Comparison of ENCODE assay signal across 21 mouse cellular contexts in genomic region chr12:40622926-40623325, GRCm38 (mm10).
DNase-seq lines count a peak whose midpoint lies in the region; ATAC-seq and TF ChIP-seq lines count a peak whose summit lies in the region.
"Had no signal": no experiment of that assay in that cellular context is flagged by ENCODE, and none has a peak within 500 bp of the region (broad histone marks: within the 10 kb centered on the region; RNA-seq: fewer than 3 reads in every experiment).

No protein-coding gene starts in this region.

- no peaks in the 10 kb centered on the region for H3K27me3 ChIP-seq in forebrain, embryonic 16.5 days (replicated peaks; ENCODE audit: control insufficient read depth, insufficient read depth, low read length)
- H3K27me3 ChIP-seq in forebrain, postnatal 0 days (ENCODE audit: insufficient read depth, low read length), result no peaks in the 10 kb centered on the region
- no peaks in the 10 kb centered on the region for H3K27me3 ChIP-seq in neural tube, embryonic 14.5 days (ENCODE audit: control insufficient read depth, insufficient read depth, low read length)
- H3K27me3 ChIP-seq in neural tube, embryonic 15.5 days (replicated peaks), result no peaks in the 10 kb centered on the region
- H3K27me3 ChIP-seq: limb, embryonic 15.5 days; stomach, embryonic 15.5 days had no signal

- no peak overlapping the region for H3K9ac ChIP-seq in forebrain, embryonic 16.5 days (replicated peaks; ENCODE audit: low read depth, low read length)
- H3K9ac ChIP-seq in forebrain, postnatal 0 days, result no peak overlapping the region
- H3K9ac ChIP-seq in neural tube, embryonic 14.5 days (replicated peaks; ENCODE audit: low read depth, low read length), result no peak overlapping the region
- H3K9ac ChIP-seq in neural tube, embryonic 15.5 days (replicated peaks), result no peak overlapping the region
- H3K9ac ChIP-seq: limb, embryonic 15.5 days; stomach, embryonic 15.5 days had no signal

- no peak for DNase-seq in forebrain, postnatal 0 days
- DNase-seq in left cerebral cortex, postnatal 4 days, result peak; percentile 12
- no peak for DNase-seq in left cerebral cortex, postnatal 36 days (ENCODE audit: low spot score in 2 of 2)
- DNase-seq in right cerebral cortex, postnatal 36 days (ENCODE audit: low spot score in 2 of 2), result no peak
- DNase-seq: adrenal gland, postnatal 25 days; B cell, adult 2 months; cerebellum, adult 11-12 months; cerebellum, postnatal 25 days; embryo, embryonic 11 days; gastrocnemius, postnatal 36 days; kidney, adult 2 months; kidney, postnatal 14 days; lung, postnatal 10 days; right cerebral cortex, postnatal 25 days; thymus, adult 18-20 months; thymus, postnatal 4 days had no signal

- H3K4me2 ChIP-seq in forebrain, embryonic 16.5 days (ENCODE audit: low read length), result no peak overlapping the region
- no peak overlapping the region for H3K4me2 ChIP-seq in forebrain, postnatal 0 days (ENCODE audit: low read depth)
- no peak overlapping the region for H3K4me2 ChIP-seq in neural tube, embryonic 14.5 days (ENCODE audit: low read depth, low read length)
- H3K4me2 ChIP-seq in neural tube, embryonic 15.5 days, result no peak overlapping the region
- H3K4me2 ChIP-seq: limb, embryonic 15.5 days; stomach, embryonic 15.5 days had no signal

- ATAC-seq in forebrain, embryonic 16.5 days, result peak; percentile 45; the same call in 1 of the 2 replicates
- ATAC-seq in forebrain, postnatal 0 days, result no peak
- peak; percentile 42; the same call in 1 of the 2 replicates for ATAC-seq in neural tube, embryonic 14.5 days (ENCODE audit: low read depth)
- ATAC-seq in neural tube, embryonic 15.5 days (ENCODE audit: low FRiP score), result no peak

- H3K4me1 ChIP-seq in forebrain, embryonic 16.5 days (replicated peaks; ENCODE audit: control insufficient read depth, insufficient read depth, low read length), result no peaks in the 10 kb centered on the region
- no peaks in the 10 kb centered on the region for H3K4me1 ChIP-seq in forebrain, postnatal 0 days (ENCODE audit: insufficient read depth)
- H3K4me1 ChIP-seq in neural tube, embryonic 14.5 days (ENCODE audit: control insufficient read depth, insufficient read depth, low read length), result peaks cover 3% of the 10 kb centered on the region; the same call in 1 of the 2 replicates
- peaks cover 10% of the 10 kb centered on the region; the same call in 1 of the 2 replicates for H3K4me1 ChIP-seq in neural tube, embryonic 15.5 days
- H3K4me1 ChIP-seq: limb, embryonic 15.5 days; stomach, embryonic 15.5 days had no signal

- intact Hi-C loops in left cerebral cortex, postnatal 4 days (cut with DNase I), result no loop called here
- intact Hi-C loops in left cerebral cortex, postnatal 36 days (cut with DNase I), result no loop called here

- H3K27ac ChIP-seq in forebrain, embryonic 16.5 days (ENCODE audit: low read length), result no peak overlapping the region
- no peak overlapping the region for H3K27ac ChIP-seq in forebrain, postnatal 0 days (ENCODE audit: low read depth, low read length)
- H3K27ac ChIP-seq in neural tube, embryonic 14.5 days (ENCODE audit: low read depth, low read length), result no peak overlapping the region
- no peak overlapping the region for H3K27ac ChIP-seq in neural tube, embryonic 15.5 days (replicated peaks)
- H3K27ac ChIP-seq: limb, embryonic 15.5 days; stomach, embryonic 15.5 days had no signal

- peaks cover 3% of the 10 kb centered on the region; the same call in 1 of the 2 replicates for H3K36me3 ChIP-seq in forebrain, embryonic 16.5 days (ENCODE audit: control insufficient read depth, insufficient read depth)
- 0 out of 2 replicates have a peak, but pooled peaks cover 4% of the 10 kb centered on the region for H3K36me3 ChIP-seq in forebrain, postnatal 0 days (ENCODE audit: insufficient read depth)
- H3K36me3 ChIP-seq in neural tube, embryonic 14.5 days (ENCODE audit: control insufficient read depth, insufficient read depth, low read length), result no peaks in the 10 kb centered on the region
- no peaks in the 10 kb centered on the region for H3K36me3 ChIP-seq in neural tube, embryonic 15.5 days
- H3K36me3 ChIP-seq: limb, embryonic 15.5 days; stomach, embryonic 15.5 days had no signal

- H3K4me3 ChIP-seq in forebrain, embryonic 16.5 days (replicated peaks; ENCODE audit: low read length), result no peak overlapping the region
- no peak overlapping the region for H3K4me3 ChIP-seq in forebrain, postnatal 0 days (ENCODE audit: low read depth, low read length)
- no peak overlapping the region for H3K4me3 ChIP-seq in neural tube, embryonic 14.5 days (ENCODE audit: low read depth, low read length)
- H3K4me3 ChIP-seq in neural tube, embryonic 15.5 days (replicated peaks), result no peak overlapping the region
- H3K4me3 ChIP-seq: limb, embryonic 15.5 days; stomach, embryonic 15.5 days had no signal

- no peaks in the 10 kb centered on the region for H3K9me3 ChIP-seq in forebrain, embryonic 16.5 days (ENCODE audit: control insufficient read depth, low read length)
- no peaks in the 10 kb centered on the region for H3K9me3 ChIP-seq in forebrain, postnatal 0 days (ENCODE audit: low read length)
- no peaks in the 10 kb centered on the region for H3K9me3 ChIP-seq in neural tube, embryonic 14.5 days (ENCODE audit: control insufficient read depth, low read length)
- H3K9me3 ChIP-seq in neural tube, embryonic 15.5 days (replicated peaks), result no peaks in the 10 kb centered on the region
- H3K9me3 ChIP-seq: limb, embryonic 15.5 days; stomach, embryonic 15.5 days had no signal

- TF ChIP-seq CTCF in forebrain, postnatal 0 days (IDR thresholded peaks at IDR 0.05; ENCODE audit: low read depth), result no peak

Comparison
In these comparisons a context has a peak if more than half of its experiments do, and no peak if none do; other contexts are left out.
1. ATAC-seq: peak in forebrain, embryonic 16.5 days (single experiment) and neural tube, embryonic 14.5 days (single experiment); none in forebrain, postnatal 0 days (single experiment) and neural tube, embryonic 15.5 days (single experiment).